Mouse (Mus musculus): ENCODE data around the gene Tas2r114.

DNA sequence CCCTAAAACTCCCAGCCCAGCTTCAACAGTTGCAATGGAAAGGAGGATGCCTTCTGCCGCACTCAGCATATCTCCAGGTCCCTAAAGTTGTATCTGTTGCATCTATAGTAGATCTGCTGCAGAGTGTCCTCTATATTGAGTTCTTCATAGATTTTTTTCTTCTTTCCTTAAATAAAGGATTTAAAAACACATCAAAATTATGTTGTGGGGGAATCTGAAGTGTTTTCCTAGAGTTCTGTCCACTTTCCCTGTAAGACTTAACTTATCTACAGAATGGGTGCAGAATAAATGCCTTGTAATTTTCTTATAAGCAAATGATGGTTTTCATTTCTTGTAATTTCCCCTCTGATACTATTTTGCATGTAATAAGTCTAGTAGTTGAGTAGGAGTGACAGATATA, 2.5 kb downstream of the Tas2r114 start, which contains the start of gene Tas2r105:
- no peak for TF ChIP-seq CTCF (IDR thresholded peaks at IDR 0.05; ENCODE audit: low read depth)
- TF ChIP-seq EP300 (IDR thresholded peaks at IDR 0.05; ENCODE audit: low read depth) = no peak
